Mouse (Mus musculus) frontal cortex, adult (tissue): ENCODE data around the gene Zfyve16.

Experiments
- ATAC-seq: cut with Nextera tagmentation; 2 replicates; pipeline ENCODE4 v1.9.2; 2017; ENCODE audit warnings: mild to moderate bottlenecking, moderate library complexity, mixed read lengths; ENCODE audit not compliant: low TSS enrichment

Gene Zfyve16

GRCm38 (mm10) chr13:92467891-92468290 lies 62.8 kb downstream of the Zfyve16 start:
- no peak for ATAC-seq

- no peak for ATAC-seq
Measured at GRCm38 (mm10) chr13:92464698-92465097, 66.0 kb downstream of the Zfyve16 start.

GRCm38 (mm10) chr13:92446872-92447271 lies 83.8 kb downstream of the Zfyve16 start:
- ATAC-seq, result no peak

DNA sequence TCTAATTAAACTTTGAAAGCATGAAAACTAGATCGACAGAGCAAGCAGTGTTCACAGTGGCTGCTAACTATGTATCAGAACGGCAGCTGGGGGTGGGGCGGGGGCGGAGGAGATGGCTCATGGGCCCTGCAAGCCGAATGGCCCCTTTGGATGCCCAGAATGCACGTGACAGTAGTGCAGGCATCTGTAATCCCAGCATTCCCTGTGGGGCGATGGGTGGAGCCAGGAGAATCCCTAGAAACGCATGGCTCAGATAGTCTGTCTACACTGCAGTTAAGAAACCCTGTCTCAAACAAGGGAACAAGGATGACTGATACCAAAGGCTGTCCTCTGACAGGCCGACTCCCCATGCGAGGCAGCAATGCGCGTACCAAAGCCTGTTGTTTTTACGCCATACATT lies 90.4 kb downstream of the Zfyve16 start:
- ATAC-seq, result no peak

DNA sequence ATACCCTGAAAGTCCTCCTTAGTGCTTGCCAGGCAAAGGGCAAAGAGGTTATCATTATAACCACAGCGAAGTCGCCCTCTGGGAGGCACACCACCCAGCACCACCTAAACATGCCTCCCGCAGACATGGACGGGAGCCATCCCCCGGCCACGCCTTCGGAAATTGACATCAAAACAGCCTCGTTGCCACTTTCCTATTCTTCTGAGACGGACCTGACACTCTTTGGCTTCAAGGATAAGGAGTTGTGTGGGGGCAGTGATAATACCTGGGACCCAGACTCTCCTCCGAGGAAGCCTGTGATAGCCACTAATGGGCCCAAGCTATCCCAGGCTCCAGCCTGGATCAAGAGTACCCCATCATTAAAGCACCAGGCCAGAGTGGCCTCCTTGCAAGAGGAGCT lies 92.0 kb downstream of the Zfyve16 start:
- no peak for ATAC-seq
